Mouse (Mus musculus): ENCODE measurements around the gene Diras1.

DNA sequence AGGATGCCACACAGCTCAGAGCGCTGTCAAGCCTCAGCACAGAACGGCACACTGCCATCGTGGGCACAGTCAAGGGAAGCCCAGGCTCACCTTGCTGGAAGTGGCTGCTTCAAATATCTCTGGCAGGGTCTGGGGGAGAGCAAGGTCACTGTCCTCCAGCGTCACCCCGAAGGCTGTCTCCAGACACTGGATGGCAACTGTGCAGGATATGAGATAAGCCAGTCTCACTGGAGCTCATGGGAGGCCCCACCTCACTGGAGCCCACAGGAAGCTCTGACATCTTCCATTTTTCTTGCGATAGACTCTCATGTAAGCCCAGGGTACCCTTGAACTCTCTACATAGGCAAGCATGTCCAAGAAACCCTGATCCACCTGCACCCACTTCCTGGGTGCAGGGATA, 25.7 kb upstream of the Diras1 start:
- no peak for TF ChIP-seq CTCF (IDR thresholded peaks at IDR 0.05; ENCODE audit: low read depth)
- TF ChIP-seq EP300 (IDR thresholded peaks at IDR 0.05; ENCODE audit: low read depth) = no peak
